Mouse (Mus musculus) megakaryocyte, embryonic 14.5 days (primary cell): ENCODE measurements around the gene 1700020A23Rik.

Experiments
- FLI1 ChIP-seq: IDR thresholded peaks from 2 replicates; pipeline ENCODE4 v1.6.1; 2012; ENCODE audit warnings: low read length, inconsistent platforms, mixed read lengths
- GATA1 ChIP-seq: IDR thresholded peaks from 3 replicates; pipeline ENCODE4 v1.6.1; 2012; ENCODE audit warnings: mixed read lengths, low read length, inconsistent platforms, borderline replicate concordance

DNA sequence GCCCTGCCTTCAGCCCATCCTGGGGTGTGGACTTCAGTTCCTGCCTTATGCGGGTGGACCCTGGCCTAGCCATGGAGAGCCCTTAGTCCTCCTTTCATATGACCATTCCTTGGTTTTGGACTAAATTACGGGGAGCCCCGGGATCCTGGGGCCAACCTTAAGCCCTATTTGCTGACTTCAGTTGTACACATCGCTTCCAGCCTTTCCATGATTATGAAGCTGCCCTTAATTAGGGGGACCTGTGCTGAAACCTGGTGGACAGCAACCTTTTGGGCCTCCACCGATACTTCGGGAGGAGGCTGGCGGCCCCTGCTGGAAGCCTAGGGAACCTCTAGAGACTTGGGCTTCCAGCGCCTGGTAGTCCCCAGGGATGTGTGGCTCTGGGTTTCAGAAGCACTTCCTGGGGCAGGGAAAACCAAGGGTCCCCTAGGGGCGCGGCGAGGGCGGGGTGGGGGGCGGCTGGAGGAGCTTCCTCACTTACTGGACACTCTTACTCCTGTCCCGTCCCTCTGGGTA is 42.5 kb upstream of the 1700020A23Rik start:
- TF ChIP-seq GATA1 (no peak), FLI1 (no peak)
